Mouse (Mus musculus) bone marrow, adult 2 months (tissue): Measurements from ENCODE around the gene Nagk.

Source experiments
- CTCF ChIP-seq: fragments of 200-500 bp; IDR thresholded peaks from 2 replicates; pipeline ENCODE4 v1.5.1; 2011; ENCODE audit warnings: low read length, control low read depth; ENCODE audit not compliant: control insufficient read depth, insufficient read depth
- POLR2A ChIP-seq: fragments of 200-500 bp; IDR thresholded peaks from 2 replicates; pipeline ENCODE4 v1.6.1; 2011; ENCODE audit warnings: low read depth, mild to moderate bottlenecking, control low read depth, low read length, borderline replicate concordance; ENCODE audit not compliant: control insufficient read depth

DNA sequence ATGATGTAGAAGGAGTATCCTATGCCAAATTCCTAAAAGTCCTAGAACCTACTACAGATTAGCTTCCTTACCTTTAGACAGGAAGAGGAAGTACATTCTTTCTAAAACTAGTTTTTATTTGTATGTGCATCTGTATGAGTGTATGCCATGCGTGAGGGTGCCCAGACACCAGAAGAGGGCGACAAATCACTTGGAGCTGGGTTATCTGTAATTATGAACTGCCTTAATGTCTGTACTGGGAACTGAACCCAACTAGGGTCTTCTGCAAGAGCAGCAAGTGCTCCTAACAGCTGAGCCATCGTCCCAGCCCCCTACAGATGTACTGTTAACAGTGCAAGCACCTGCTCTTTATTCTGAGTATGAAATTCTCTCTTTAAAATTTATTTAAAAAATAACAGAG is 21.0 kb downstream of the Nagk start:
- no peak for TF ChIP-seq POLR2A
- TF ChIP-seq CTCF, result no peak
